Mouse (Mus musculus): ENCODE results near the gene Msgn1. TPM values are rescaled to one million over a fixed set of nuclear protein-coding genes. Genes with fewer than 3 reads are reported as not detected.
A peak's percentile ranks its signal among the peaks of the same experiment; 100 is the strongest.

Msgn1 gene
- polyA plus RNA-seq (2015; fragmentation: Nextera tagmentation; extraction: Ambion mirVana) = not detected in 2 replicates

DNA sequence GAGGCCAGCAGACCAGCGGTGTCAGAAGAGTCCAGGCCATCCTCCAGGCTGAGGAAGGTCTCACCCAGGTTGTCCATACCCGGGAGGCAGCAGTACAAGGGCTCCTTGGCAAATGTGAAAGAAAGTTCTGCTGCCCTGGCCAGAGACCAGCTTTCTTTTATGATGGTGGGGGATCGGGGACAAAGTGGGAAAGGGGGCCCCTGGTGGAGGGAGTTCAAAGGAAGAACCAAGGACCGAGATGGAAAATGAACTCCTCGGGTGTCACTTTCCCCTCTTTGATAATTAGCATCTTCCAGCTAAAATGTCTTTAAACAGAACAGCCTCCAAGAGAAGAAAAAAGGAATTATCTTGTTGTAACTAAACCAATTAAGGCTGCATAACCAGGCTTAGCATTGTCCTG is at the start of gene Msgn1:
Gene Msgn1 (minus strand): TSS at position 101 of the 400 bp plus-strand sequence.
- Histone ChIP-seq H3K36me3 (no peaks in the 10 kb centered on the region), H3K9ac (replicated peaks) (no peak within 1 kb of the TSS), H3K4me2 (no peak within 1 kb of the TSS), H3K4me1 (no peaks in the 10 kb centered on the region), H3K27me3 (replicated peaks) (no peaks in the 10 kb centered on the region), H3K27ac (replicated peaks) (no peak within 1 kb of the TSS), H3K9me3 (replicated peaks) (no peaks in the 10 kb centered on the region), H3K4me3 (replicated peaks) (no peak within 1 kb of the TSS)
- no peak for ATAC-seq (ENCODE audit: low FRiP score)
- 45% methylated on average over 5 of the region's 5 CpGs for WGBS

DNA sequence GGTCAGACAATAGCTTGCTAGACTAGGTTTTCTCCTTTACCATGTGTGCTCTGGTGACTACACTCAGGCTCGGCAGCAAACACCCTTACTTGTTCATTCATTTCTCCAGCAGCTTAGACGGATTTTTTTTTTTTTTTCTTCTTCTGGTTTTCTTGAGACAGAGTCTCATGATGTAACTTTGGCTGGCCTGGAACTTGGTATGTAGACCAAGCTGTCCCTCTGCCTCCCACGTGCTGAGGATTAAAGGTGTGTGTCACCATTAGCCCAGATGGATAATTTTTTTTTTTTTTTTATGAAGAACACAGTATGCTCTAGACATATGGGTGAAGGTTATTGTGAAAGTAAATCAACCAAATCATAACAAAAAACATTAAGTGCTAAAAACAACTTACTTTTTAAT is 41.5 kb upstream of the Msgn1 start:
- no peak for ATAC-seq (ENCODE audit: low FRiP score)
- H3K4me1 ChIP-seq = no peaks in the 10 kb centered on the region
- no peaks in the 10 kb centered on the region for H3K9me3 ChIP-seq (replicated peaks)
- no peak overlapping the region for H3K9ac ChIP-seq (replicated peaks)
- no peaks in the 10 kb centered on the region for H3K36me3 ChIP-seq
- H3K4me3 ChIP-seq (replicated peaks) = no peak overlapping the region
- 87% methylated on average over 3 of the region's 3 CpGs for WGBS
- no peak overlapping the region for H3K4me2 ChIP-seq
- H3K27me3 ChIP-seq (replicated peaks) = no peaks in the 10 kb centered on the region
- H3K27ac ChIP-seq (replicated peaks) = no peak overlapping the region

DNA sequence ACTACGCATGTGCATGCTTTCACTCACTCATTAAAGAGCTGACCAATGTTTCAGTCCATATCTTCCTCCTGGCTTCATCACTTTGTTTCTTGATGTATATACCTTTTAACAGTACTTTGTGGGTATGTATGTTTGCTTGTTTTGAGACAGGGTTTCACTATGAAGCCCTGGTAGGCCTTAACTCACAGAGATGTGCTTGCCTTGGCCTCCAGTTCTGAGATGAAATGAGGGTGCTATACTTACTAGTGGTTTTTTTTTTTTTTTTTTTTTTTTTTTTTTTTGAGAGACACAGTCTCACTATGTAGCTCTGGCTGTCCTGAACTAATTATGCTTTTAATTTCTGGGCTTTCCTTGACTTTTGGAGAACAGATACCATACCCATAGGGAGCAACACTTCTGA is 38.7 kb upstream of the Msgn1 start:
- H3K27me3 ChIP-seq (replicated peaks) = no peaks in the 10 kb centered on the region
- H3K4me2 ChIP-seq = no peak overlapping the region
- H3K4me3 ChIP-seq (replicated peaks) = no peak overlapping the region
- ATAC-seq (ENCODE audit: low FRiP score) = no peak
- no peaks in the 10 kb centered on the region for H3K4me1 ChIP-seq
- WGBS = 100% methylated on average over 1 of the region's 1 CpGs
- H3K9me3 ChIP-seq (replicated peaks) = no peaks in the 10 kb centered on the region
- H3K9ac ChIP-seq (replicated peaks) = no peak overlapping the region
- no peak overlapping the region for H3K27ac ChIP-seq (replicated peaks)
- H3K36me3 ChIP-seq = no peaks in the 10 kb centered on the region

DNA sequence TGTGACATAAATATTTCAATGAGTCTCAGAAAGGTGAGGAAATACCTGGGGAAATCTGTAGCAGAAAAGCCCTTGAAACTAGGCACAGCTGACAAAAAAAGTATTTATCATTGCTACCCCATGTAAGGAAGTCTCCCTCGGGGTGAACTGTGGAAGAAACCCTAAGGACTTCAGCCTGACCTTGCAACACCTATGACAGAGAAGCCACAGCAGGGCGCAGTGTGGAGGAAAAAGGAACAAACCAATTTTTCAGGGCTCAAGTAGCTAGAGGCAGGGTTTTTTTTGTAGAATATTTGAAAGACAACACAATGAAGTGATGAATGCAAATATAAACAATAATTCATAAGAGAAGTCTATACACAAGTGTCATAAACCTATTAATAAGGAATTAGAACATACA is 27.2 kb upstream of the Msgn1 start:
- Histone ChIP-seq H3K36me3 (no peaks in the 10 kb centered on the region), H3K9me3 (replicated peaks) (no peaks in the 10 kb centered on the region), H3K9ac (replicated peaks) (no peak overlapping the region), H3K27ac (replicated peaks) (no peak overlapping the region), H3K27me3 (replicated peaks) (no peaks in the 10 kb centered on the region), H3K4me3 (replicated peaks) (no peak overlapping the region), H3K4me1 (no peaks in the 10 kb centered on the region), H3K4me2 (no peak overlapping the region)
- 83% methylated on average over 2 of the region's 2 CpGs for WGBS
- ATAC-seq (ENCODE audit: low FRiP score) = no peak

DNA sequence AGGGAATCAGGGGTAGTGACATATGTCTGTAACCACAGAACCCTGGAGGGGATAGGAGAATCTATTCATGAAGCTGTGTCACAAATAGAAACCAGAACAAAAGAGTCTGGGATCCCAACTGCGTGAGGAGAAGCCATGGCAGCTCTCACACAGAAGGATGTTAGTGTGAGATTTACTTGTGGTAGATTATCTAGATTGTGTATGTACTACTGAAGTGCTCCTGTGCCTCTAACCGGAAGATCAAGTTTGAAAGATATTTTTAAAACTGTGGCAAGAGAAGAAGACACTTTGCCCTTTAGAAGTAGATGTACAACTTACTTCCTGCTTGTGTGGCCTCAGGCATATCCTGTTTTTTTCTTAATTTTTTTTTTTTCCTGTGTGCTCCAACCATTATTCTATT is 21.5 kb upstream of the Msgn1 start:
- no peaks in the 10 kb centered on the region for H3K27me3 ChIP-seq (replicated peaks)
- ATAC-seq (ENCODE audit: low FRiP score) = no peak
- 85% methylated on average over 2 of the region's 2 CpGs for WGBS
- H3K9me3 ChIP-seq (replicated peaks) = no peaks in the 10 kb centered on the region
- no peak overlapping the region for H3K4me3 ChIP-seq (replicated peaks)
- H3K36me3 ChIP-seq = no peaks in the 10 kb centered on the region
- no peak overlapping the region for H3K9ac ChIP-seq (replicated peaks)
- H3K4me1 ChIP-seq = no peaks in the 10 kb centered on the region
- no peak overlapping the region for H3K4me2 ChIP-seq
- no peak overlapping the region for H3K27ac ChIP-seq (replicated peaks)

DNA sequence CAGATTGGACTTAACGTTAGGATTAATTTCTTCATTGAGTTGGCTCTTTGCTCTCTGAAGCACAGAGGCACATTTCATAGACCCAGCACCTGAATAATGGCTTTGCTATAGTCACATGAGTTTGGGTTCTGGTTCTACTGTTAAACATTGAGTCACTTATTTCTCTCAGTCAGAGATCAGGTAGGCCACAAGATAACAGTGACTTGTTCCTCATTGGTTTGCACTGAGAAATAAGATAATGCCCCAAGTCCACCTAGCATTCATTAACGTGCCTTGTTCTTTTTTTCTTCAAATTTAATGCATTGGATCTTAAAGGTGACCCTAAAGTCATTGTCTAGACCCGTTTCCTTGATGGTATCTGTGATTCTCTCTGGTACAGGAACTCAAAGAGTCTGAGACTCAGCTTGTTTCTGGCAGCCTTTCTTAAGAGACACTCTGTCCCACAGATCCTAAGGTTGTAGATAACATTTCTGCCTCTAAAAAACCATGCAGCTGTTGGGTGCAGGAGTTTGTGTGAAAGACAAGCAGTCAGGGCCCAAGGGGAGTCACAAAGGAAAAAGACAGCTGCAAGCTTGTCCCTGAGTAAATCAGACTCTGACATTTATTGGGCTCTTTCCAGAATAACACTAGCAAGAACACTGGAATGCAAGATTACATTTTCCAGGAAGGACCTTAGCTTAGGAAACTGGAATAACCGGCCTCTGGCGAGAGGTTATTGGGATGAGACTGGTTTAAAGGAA is 17.9 kb upstream of the Msgn1 start:
- no peaks in the 10 kb centered on the region for H3K9me3 ChIP-seq (replicated peaks)
- no peaks in the 10 kb centered on the region for H3K36me3 ChIP-seq
- no peak overlapping the region for H3K4me3 ChIP-seq (replicated peaks)
- ATAC-seq (ENCODE audit: low FRiP score) = no peak
- 72% methylated on average over 5 of the region's 5 CpGs for WGBS
- H3K27ac ChIP-seq (replicated peaks) = no peak overlapping the region
- no peak overlapping the region for H3K4me2 ChIP-seq
- H3K9ac ChIP-seq (replicated peaks) = no peak overlapping the region
- H3K4me1 ChIP-seq = peaks cover 2% of the 10 kb centered on the region; the same call in 1 of the 2 replicates
- H3K27me3 ChIP-seq (replicated peaks) = no peaks in the 10 kb centered on the region

DNA sequence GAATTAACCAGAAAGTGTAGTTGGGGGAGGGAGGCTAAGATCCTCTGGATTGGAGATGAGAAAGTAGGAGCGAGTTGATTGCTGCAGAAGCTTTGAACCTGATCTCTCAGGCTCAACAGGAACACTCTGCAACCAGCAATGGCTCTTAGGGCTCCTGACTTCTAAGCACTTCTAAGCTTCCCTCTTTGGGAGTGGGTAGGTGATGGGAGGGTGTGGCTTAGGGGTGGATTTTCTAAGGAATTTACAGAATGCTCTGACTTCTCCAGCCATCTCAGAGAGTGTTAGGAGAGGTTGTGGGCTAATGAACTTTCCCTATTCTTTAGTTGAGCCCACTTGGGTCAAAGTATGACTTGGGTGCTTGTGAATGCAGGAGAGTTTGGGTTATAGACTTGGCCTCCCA is 17.4 kb upstream of the Msgn1 start:
- no peaks in the 10 kb centered on the region for H3K27me3 ChIP-seq (replicated peaks)
- H3K27ac ChIP-seq (replicated peaks) = no peak overlapping the region
- no peaks in the 10 kb centered on the region for H3K9me3 ChIP-seq (replicated peaks)
- ATAC-seq (ENCODE audit: low FRiP score) = no peak
- no peak overlapping the region for H3K4me3 ChIP-seq (replicated peaks)
- H3K9ac ChIP-seq (replicated peaks) = no peak overlapping the region
- peaks cover 5% of the 10 kb centered on the region; the same call in 1 of the 2 replicates for H3K4me1 ChIP-seq
- no peaks in the 10 kb centered on the region for H3K36me3 ChIP-seq
- WGBS = 75% methylated on average over 1 of the region's 1 CpGs
- H3K4me2 ChIP-seq = no peak overlapping the region

DNA sequence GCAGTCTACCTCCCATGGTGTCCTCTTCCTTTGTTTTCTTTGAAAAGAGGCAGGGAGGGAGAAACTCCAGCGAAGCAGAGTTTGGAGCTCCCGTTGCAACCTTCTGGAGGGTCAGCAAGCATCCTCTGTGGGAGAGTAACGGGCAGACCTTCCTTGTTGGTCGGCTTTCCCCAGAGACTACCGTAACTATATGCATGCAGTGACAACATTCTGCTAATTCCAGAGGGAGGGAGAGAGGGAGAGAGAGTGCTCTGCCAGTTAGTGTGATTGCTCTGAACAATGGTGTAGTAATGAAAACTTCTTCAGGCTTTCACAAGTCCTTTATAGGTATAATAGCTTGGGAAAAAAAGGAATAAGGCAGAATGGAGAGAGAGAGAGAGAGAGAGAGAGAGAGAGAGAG is 15.9 kb upstream of the Msgn1 start:
- 9% methylated on average over 5 of the region's 5 CpGs for WGBS
- H3K27me3 ChIP-seq (replicated peaks) = no peaks in the 10 kb centered on the region
- H3K4me2 ChIP-seq = no peak overlapping the region
- H3K9me3 ChIP-seq (replicated peaks) = no peaks in the 10 kb centered on the region
- no peak overlapping the region for H3K4me3 ChIP-seq (replicated peaks)
- H3K4me1 ChIP-seq = peaks cover 5% of the 10 kb centered on the region; the same call in 1 of the 2 replicates
- no peak overlapping the region for H3K27ac ChIP-seq (replicated peaks)
- no peak overlapping the region for H3K9ac ChIP-seq (replicated peaks)
- no peak for ATAC-seq (ENCODE audit: low FRiP score)
- H3K36me3 ChIP-seq = no peaks in the 10 kb centered on the region

DNA sequence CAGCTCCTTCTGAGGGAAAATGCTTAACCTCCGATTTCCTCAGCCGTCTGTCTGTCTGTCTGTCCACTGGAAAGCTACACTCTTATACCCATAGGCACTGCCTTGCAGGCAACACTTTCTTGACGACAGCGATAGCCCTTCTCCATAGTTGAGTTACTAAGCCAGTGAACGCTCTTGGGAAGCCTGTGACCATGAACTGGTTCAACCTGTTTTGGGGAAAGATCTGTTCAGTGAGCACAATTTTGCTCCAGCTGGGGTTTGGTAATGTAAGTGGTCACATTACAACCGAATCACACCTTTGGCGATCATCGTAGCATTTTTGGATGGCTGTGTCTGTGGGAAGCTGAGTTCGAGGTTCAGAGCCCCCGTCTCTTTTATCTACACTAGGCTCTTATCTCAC is 14.3 kb upstream of the Msgn1 start:
- WGBS = 93% methylated on average over 10 of the region's 10 CpGs
- peaks cover 5% of the 10 kb centered on the region; the same call in 1 of the 2 replicates for H3K4me1 ChIP-seq
- H3K27ac ChIP-seq (replicated peaks) = no peak overlapping the region
- H3K4me2 ChIP-seq = no peak overlapping the region
- no peak overlapping the region for H3K9ac ChIP-seq (replicated peaks)
- no peaks in the 10 kb centered on the region for H3K36me3 ChIP-seq
- ATAC-seq (ENCODE audit: low FRiP score) = no peak
- no peaks in the 10 kb centered on the region for H3K9me3 ChIP-seq (replicated peaks)
- H3K27me3 ChIP-seq (replicated peaks) = no peaks in the 10 kb centered on the region
- H3K4me3 ChIP-seq (replicated peaks) = no peak overlapping the region

DNA sequence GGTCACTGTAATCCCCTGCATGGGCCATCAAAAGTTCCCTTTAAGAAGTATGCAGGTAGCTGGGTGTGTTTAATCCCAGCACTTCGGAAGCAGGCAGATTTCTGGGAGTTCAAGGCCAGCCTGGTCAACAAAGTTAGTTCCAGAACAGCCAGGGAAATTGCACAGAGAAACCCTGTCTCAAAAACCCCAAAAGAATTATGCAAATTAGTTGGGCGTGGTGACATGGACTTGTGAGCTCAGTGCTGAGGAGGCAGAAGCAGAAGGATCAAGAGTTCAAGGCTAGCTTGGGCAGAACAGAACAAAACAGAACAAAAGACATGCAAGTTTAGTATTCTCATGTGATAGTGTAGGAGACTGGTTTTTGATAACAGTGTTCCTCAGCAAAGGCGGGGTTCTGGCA is 13.8 kb upstream of the Msgn1 start:
- WGBS = 73% methylated on average over 3 of the region's 3 CpGs
- Histone ChIP-seq H3K27ac (replicated peaks) (no peak overlapping the region), H3K4me2 (no peak overlapping the region), H3K36me3 (no peaks in the 10 kb centered on the region), H3K4me1 (peaks cover 5% of the 10 kb centered on the region; the same call in 1 of the 2 replicates), H3K4me3 (replicated peaks) (no peak overlapping the region), H3K9me3 (replicated peaks) (no peaks in the 10 kb centered on the region), H3K9ac (replicated peaks) (no peak overlapping the region), H3K27me3 (replicated peaks) (no peaks in the 10 kb centered on the region)
- no peak for ATAC-seq (ENCODE audit: low FRiP score)

DNA sequence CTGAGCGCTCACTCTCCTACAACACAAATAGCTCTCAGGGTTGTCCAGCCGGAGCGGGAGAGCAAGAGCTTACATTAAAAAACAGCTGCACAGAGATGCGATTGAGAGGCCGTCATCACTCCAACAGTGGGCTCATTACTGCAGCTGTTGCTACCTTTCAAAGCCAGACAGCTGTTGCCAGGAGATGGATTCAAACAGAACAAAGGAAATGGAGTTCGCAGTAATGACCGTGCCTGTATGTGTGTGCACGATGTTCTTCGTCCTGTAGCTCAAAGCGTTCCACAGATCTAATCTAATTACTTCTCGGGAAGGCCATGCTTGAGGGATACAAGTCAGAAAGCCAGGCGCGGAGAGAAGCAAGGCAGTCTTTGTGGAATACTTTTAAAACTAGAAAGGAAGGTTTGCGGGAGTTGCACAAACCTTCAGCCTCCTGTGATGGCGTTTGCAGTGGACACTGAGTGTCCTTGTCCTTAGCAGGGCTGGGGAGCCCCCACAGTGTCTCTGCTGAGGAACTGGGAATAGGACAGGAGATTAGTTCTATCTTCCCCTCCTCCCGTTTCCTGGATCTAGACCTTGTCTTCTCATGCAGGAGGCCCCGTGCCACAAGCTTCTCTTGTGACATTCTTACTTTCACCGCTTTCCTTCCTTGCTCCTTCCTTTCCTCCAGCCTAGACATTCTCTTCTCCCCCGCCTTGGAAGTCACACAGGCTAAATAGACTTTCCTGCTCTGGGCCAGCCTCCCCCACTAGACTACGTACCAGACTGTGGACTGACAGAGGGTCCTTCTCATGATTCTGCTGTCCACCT is 13.0 kb upstream of the Msgn1 start:
- H3K36me3 ChIP-seq = no peaks in the 10 kb centered on the region
- WGBS = 53% methylated on average over 20 of the region's 20 CpGs
- H3K27me3 ChIP-seq (replicated peaks) = no peaks in the 10 kb centered on the region
- no peak overlapping the region for H3K9ac ChIP-seq (replicated peaks)
- no peak overlapping the region for H3K4me2 ChIP-seq
- H3K4me3 ChIP-seq (replicated peaks) = no peak overlapping the region
- peak; percentile 69; the same call in 1 of the 2 replicates for ATAC-seq (ENCODE audit: low FRiP score)
- no peaks in the 10 kb centered on the region for H3K9me3 ChIP-seq (replicated peaks)
- H3K27ac ChIP-seq (replicated peaks) = no peak overlapping the region
- H3K4me1 ChIP-seq = peaks cover 5% of the 10 kb centered on the region; the same call in 1 of the 2 replicates

DNA sequence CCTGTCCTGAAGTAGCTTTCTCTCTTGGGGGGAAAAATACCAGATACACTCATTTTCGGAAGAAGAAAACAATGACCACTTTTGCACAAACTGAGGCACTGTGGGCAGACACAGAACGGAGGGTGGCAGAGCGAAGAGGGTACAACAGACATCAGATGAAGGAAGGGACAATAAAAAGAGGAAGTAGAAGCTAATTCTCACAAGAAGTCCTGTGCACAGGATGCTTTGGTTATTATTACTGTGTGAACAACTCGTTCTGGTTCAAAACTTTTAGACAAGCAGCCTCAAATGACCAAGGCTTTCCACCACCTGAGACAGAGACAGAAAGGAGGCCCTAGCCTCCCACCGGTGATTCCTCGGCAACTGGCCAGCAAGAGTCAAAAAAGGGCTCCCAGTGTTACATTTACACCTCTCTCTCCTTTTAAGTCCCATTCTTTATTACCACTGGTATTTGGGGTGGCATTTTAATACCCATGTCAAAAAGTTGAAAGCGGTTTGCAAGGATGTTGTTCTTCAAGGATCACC is 9.0 kb upstream of the Msgn1 start:
- no peaks in the 10 kb centered on the region for H3K36me3 ChIP-seq
- no peak overlapping the region for H3K4me2 ChIP-seq
- H3K27ac ChIP-seq (replicated peaks) = no peak overlapping the region
- H3K9ac ChIP-seq (replicated peaks) = no peak overlapping the region
- ATAC-seq (ENCODE audit: low FRiP score) = no peak
- H3K27me3 ChIP-seq (replicated peaks) = no peaks in the 10 kb centered on the region
- H3K9me3 ChIP-seq (replicated peaks) = no peaks in the 10 kb centered on the region
- no peak overlapping the region for H3K4me3 ChIP-seq (replicated peaks)
- H3K4me1 ChIP-seq = peaks cover 5% of the 10 kb centered on the region; the same call in 1 of the 2 replicates
- WGBS = 63% methylated on average over 7 of the region's 7 CpGs

Data from neural tube, embryonic 15.5 days (tissue).